In genomic region chr13:58187751-58188150, GRCm38 (mm10) we compare ENCODE assay signal across 11 mouse cellular contexts. TPM values are rescaled to one million over a fixed set of nuclear protein-coding genes. Genes with fewer than 3 reads are reported as not detected.
DNase-seq lines count a peak whose midpoint lies in the region; ATAC-seq lines count a peak whose summit lies in the region.
"Had no signal": no experiment of that assay in that cellular context is flagged by ENCODE, and none has a peak within 500 bp of the region (broad histone marks: within the 10 kb centered on the region; RNA-seq: fewer than 3 reads in every experiment).

No protein-coding gene starts in this region.

- H3K4me2 ChIP-seq in hindbrain, embryonic 13.5 days = no peak overlapping the region
- no peak overlapping the region for H3K4me2 ChIP-seq in hindbrain, embryonic 14.5 days (replicated peaks)
- no peak overlapping the region for H3K4me2 ChIP-seq in midbrain, embryonic 11.5 days
- H3K4me2 ChIP-seq in midbrain, embryonic 13.5 days (replicated peaks) = no peak overlapping the region
- no peak overlapping the region for H3K4me2 ChIP-seq in neural tube, embryonic 13.5 days
- H3K4me2 ChIP-seq: embryonic facial prominence, embryonic 13.5 days; embryonic facial prominence, embryonic 15.5 days; forebrain, embryonic 12.5 days had no signal

- H3K27ac ChIP-seq in hindbrain, embryonic 13.5 days = 0 out of 2 replicates have a peak overlapping the region, but pooled peaks have one; percentile 5
- H3K27ac ChIP-seq in hindbrain, embryonic 14.5 days = no peak overlapping the region
- H3K27ac ChIP-seq in midbrain, embryonic 11.5 days (ENCODE audit: low read depth, low read length) = no peak overlapping the region
- no peak overlapping the region for H3K27ac ChIP-seq in midbrain, embryonic 13.5 days
- 0 out of 2 replicates have a peak overlapping the region, but pooled peaks have one; percentile 13 for H3K27ac ChIP-seq in neural tube, embryonic 13.5 days (replicated peaks)
- H3K27ac ChIP-seq: embryonic facial prominence, embryonic 13.5 days; embryonic facial prominence, embryonic 15.5 days; forebrain, embryonic 10.5 days; forebrain, embryonic 12.5 days had no signal

- no peak overlapping the region for H3K4me3 ChIP-seq in hindbrain, embryonic 13.5 days
- H3K4me3 ChIP-seq in hindbrain, embryonic 14.5 days (replicated peaks; ENCODE audit: low read length) = no peak overlapping the region
- H3K4me3 ChIP-seq in midbrain, embryonic 11.5 days (ENCODE audit: low read depth, low read length) = no peak overlapping the region
- no peak overlapping the region for H3K4me3 ChIP-seq in midbrain, embryonic 13.5 days (replicated peaks)
- no peak overlapping the region for H3K4me3 ChIP-seq in neural tube, embryonic 13.5 days
- H3K4me3 ChIP-seq: embryonic facial prominence, embryonic 13.5 days; embryonic facial prominence, embryonic 15.5 days; erythroblast, embryonic 14.5 days; forebrain, embryonic 10.5 days; forebrain, embryonic 12.5 days had no signal

- H3K4me1 ChIP-seq in hindbrain, embryonic 13.5 days (replicated peaks) = peaks cover 11% of the 10 kb centered on the region; the same call in 1 of the 2 replicates
- no peaks in the 10 kb centered on the region for H3K4me1 ChIP-seq in hindbrain, embryonic 14.5 days (replicated peaks; ENCODE audit: control insufficient read depth, insufficient read depth, low read length)
- H3K4me1 ChIP-seq in midbrain, embryonic 11.5 days (ENCODE audit: control insufficient read depth, insufficient read depth, low read length) = 0 out of 2 replicates have a peak, but pooled peaks cover 4% of the 10 kb centered on the region
- 0 out of 2 replicates have a peak, but pooled peaks cover 5% of the 10 kb centered on the region for H3K4me1 ChIP-seq in midbrain, embryonic 13.5 days (replicated peaks)
- H3K4me1 ChIP-seq in neural tube, embryonic 13.5 days (replicated peaks) = no peaks in the 10 kb centered on the region; the same call in 1 of the 2 replicates
- H3K4me1 ChIP-seq: embryonic facial prominence, embryonic 13.5 days; embryonic facial prominence, embryonic 15.5 days; forebrain, embryonic 10.5 days had no signal

- no peak for DNase-seq in hindbrain, embryonic 14.5 days (ENCODE audit: low spot score)
- DNase-seq in midbrain, embryonic 11.5 days (ENCODE audit: low spot score, missing footprints) = peak; percentile 71
- DNase-seq in neural tube, embryonic 10.5 days (ENCODE audit: extremely low spot score, low spot score) = no peak

- no peak overlapping the region for H3K9ac ChIP-seq in hindbrain, embryonic 13.5 days
- no peak overlapping the region for H3K9ac ChIP-seq in hindbrain, embryonic 14.5 days
- no peak overlapping the region for H3K9ac ChIP-seq in midbrain, embryonic 11.5 days (ENCODE audit: low read length)
- H3K9ac ChIP-seq in midbrain, embryonic 13.5 days (replicated peaks) = no peak overlapping the region
- no peak overlapping the region for H3K9ac ChIP-seq in neural tube, embryonic 13.5 days
- H3K9ac ChIP-seq: embryonic facial prominence, embryonic 13.5 days; embryonic facial prominence, embryonic 15.5 days; forebrain, embryonic 12.5 days had no signal

- peaks cover 46% of the 10 kb centered on the region for H3K36me3 ChIP-seq in hindbrain, embryonic 13.5 days
- H3K36me3 ChIP-seq in hindbrain, embryonic 14.5 days (replicated peaks; ENCODE audit: control insufficient read depth, insufficient read depth) = peaks cover 62% of the 10 kb centered on the region
- peaks cover 12% of the 10 kb centered on the region; the same call in 1 of the 2 replicates for H3K36me3 ChIP-seq in midbrain, embryonic 11.5 days (ENCODE audit: control insufficient read depth, insufficient read depth, low read length)
- H3K36me3 ChIP-seq in midbrain, embryonic 13.5 days = peaks cover 46% of the 10 kb centered on the region
- peaks cover 63% of the 10 kb centered on the region for H3K36me3 ChIP-seq in neural tube, embryonic 13.5 days

- H3K9me3 ChIP-seq in hindbrain, embryonic 13.5 days = no peaks in the 10 kb centered on the region
- H3K9me3 ChIP-seq in hindbrain, embryonic 14.5 days (ENCODE audit: control insufficient read depth, low read length) = no peaks in the 10 kb centered on the region
- no peaks in the 10 kb centered on the region for H3K9me3 ChIP-seq in midbrain, embryonic 11.5 days (ENCODE audit: control insufficient read depth, low read length)
- H3K9me3 ChIP-seq in midbrain, embryonic 13.5 days = no peaks in the 10 kb centered on the region
- H3K9me3 ChIP-seq in neural tube, embryonic 13.5 days = no peaks in the 10 kb centered on the region
- H3K9me3 ChIP-seq: embryonic facial prominence, embryonic 13.5 days; embryonic facial prominence, embryonic 15.5 days; forebrain, embryonic 10.5 days; forebrain, embryonic 12.5 days had no signal

- WGBS in hindbrain, embryonic 13.5 days = 88% methylated on average over 3 of the region's 3 CpGs
- WGBS in hindbrain, embryonic 14.5 days = 74% methylated on average over 3 of the region's 3 CpGs
- 93% methylated on average over 3 of the region's 3 CpGs for WGBS in midbrain, embryonic 11.5 days
- WGBS in midbrain, embryonic 13.5 days = 82% methylated on average over 3 of the region's 3 CpGs
- WGBS in neural tube, embryonic 13.5 days = 76% methylated on average over 3 of the region's 3 CpGs

- H3K27me3 ChIP-seq in hindbrain, embryonic 13.5 days = no peaks in the 10 kb centered on the region
- H3K27me3 ChIP-seq in hindbrain, embryonic 14.5 days (ENCODE audit: control insufficient read depth, insufficient read depth, low read length) = no peaks in the 10 kb centered on the region
- H3K27me3 ChIP-seq in midbrain, embryonic 11.5 days (ENCODE audit: control insufficient read depth, insufficient read depth, low read length) = no peaks in the 10 kb centered on the region
- no peaks in the 10 kb centered on the region for H3K27me3 ChIP-seq in midbrain, embryonic 13.5 days
- no peaks in the 10 kb centered on the region for H3K27me3 ChIP-seq in neural tube, embryonic 13.5 days
- H3K27me3 ChIP-seq: embryonic facial prominence, embryonic 13.5 days; embryonic facial prominence, embryonic 15.5 days; forebrain, embryonic 12.5 days had no signal

- ATAC-seq in hindbrain, embryonic 13.5 days (ENCODE audit: low FRiP score) = no peak
- no peak for ATAC-seq in hindbrain, embryonic 14.5 days (ENCODE audit: low FRiP score)
- ATAC-seq in midbrain, embryonic 11.5 days (ENCODE audit: low FRiP score) = no peak
- ATAC-seq in midbrain, embryonic 13.5 days = no peak
- no peak for ATAC-seq in neural tube, embryonic 13.5 days (ENCODE audit: low read depth)

RNA-seq across cellular contexts. Expression of gene Ubqln1, which starts 27.7 kb away (rescaled TPM):
- polyA plus RNA-seq in hindbrain, embryonic 13.5 days (2015; fragmentation: Nextera tagmentation; extraction: Ambion mirVana) = 125 and 126 TPM in 2 replicates
- polyA plus RNA-seq in hindbrain, embryonic 14.5 days (2014; fragmentation: Nextera tagmentation; extraction: Ambion mirVana) = 120 and 149 TPM in 2 replicates
- 150 and 155 TPM in 2 replicates for polyA plus RNA-seq in midbrain, embryonic 11.5 days (2014; fragmentation: Nextera tagmentation; extraction: Ambion mirVana)
- polyA plus RNA-seq in midbrain, embryonic 13.5 days (2015; fragmentation: Nextera tagmentation; extraction: Ambion mirVana) = 116 and 132 TPM in 2 replicates
- 142 and 154 TPM in 2 replicates for polyA plus RNA-seq in neural tube, embryonic 13.5 days (2015; fragmentation: Nextera tagmentation; extraction: Ambion mirVana)

RNA-seq across cellular contexts. Expression of gene Idnk, which starts 30.3 kb away (rescaled TPM):
- 71.4 and 73.5 TPM in 2 replicates for polyA plus RNA-seq in hindbrain, embryonic 13.5 days (2015; fragmentation: Nextera tagmentation; extraction: Ambion mirVana)
- polyA plus RNA-seq in hindbrain, embryonic 14.5 days (2014; fragmentation: Nextera tagmentation; extraction: Ambion mirVana) = 53.4 and 63.2 TPM in 2 replicates
- 59.1 and 63.1 TPM in 2 replicates for polyA plus RNA-seq in midbrain, embryonic 11.5 days (2014; fragmentation: Nextera tagmentation; extraction: Ambion mirVana)
- polyA plus RNA-seq in midbrain, embryonic 13.5 days (2015; fragmentation: Nextera tagmentation; extraction: Ambion mirVana) = 70.3 and 77.4 TPM in 2 replicates
- polyA plus RNA-seq in neural tube, embryonic 13.5 days (2015; fragmentation: Nextera tagmentation; extraction: Ambion mirVana) = 76.8 and 80.8 TPM in 2 replicates

RNA-seq across cellular contexts. Expression of gene Hnrnpa0, which starts 59.4 kb away (rescaled TPM):
- 67.5 and 68.8 TPM in 2 replicates for polyA plus RNA-seq in hindbrain, embryonic 13.5 days (2015; fragmentation: Nextera tagmentation; extraction: Ambion mirVana)
- 50.2 and 56.9 TPM in 2 replicates for polyA plus RNA-seq in hindbrain, embryonic 14.5 days (2014; fragmentation: Nextera tagmentation; extraction: Ambion mirVana)
- polyA plus RNA-seq in midbrain, embryonic 11.5 days (2014; fragmentation: Nextera tagmentation; extraction: Ambion mirVana) = 60.0 and 63.3 TPM in 2 replicates
- 65.8 and 76.4 TPM in 2 replicates for polyA plus RNA-seq in midbrain, embryonic 13.5 days (2015; fragmentation: Nextera tagmentation; extraction: Ambion mirVana)
- 53.7 and 56.0 TPM in 2 replicates for polyA plus RNA-seq in neural tube, embryonic 13.5 days (2015; fragmentation: Nextera tagmentation; extraction: Ambion mirVana)

Comparison
In these comparisons a context has a peak if more than half of its experiments do, and no peak if none do; other contexts are left out.
1. H3K27ac ChIP-seq: peak in hindbrain, embryonic 13.5 days (single experiment) and neural tube, embryonic 13.5 days (single experiment); none in hindbrain, embryonic 14.5 days (single experiment), midbrain, embryonic 11.5 days (single experiment) and midbrain, embryonic 13.5 days (single experiment).